Mouse (Mus musculus) CD4-positive helper T cell, adult 2 months (primary cell): ENCODE data around the gene Ccnk.
A peak's percentile ranks its signal among the peaks of the same experiment; 100 is the strongest.

Experiments
- DNase-seq: peaks from one replicate; pipeline ENCODE4 v3.0.0-alpha.2; 2012; ENCODE audit warnings: low read depth, missing footprints, low spot score

The Ccnk gene

GRCm38 (mm10) chr12:108179321-108180266 lies at the start of gene Ccnk:
Ccnk (plus strand) TSS chr12:108179579.
- DNase-seq: peak; percentile 100

GRCm38 (mm10) chr12:108132450-108133070 lies 46.8 kb upstream of the Ccnk start:
- no peak for DNase-seq

- DNase-seq: no peak
Measured at GRCm38 (mm10) chr12:108133181-108133580, 46.2 kb upstream of the Ccnk start.

GRCm38 (mm10) chr12:108135610-108136208 lies 43.7 kb upstream of the Ccnk start:
- no peak for DNase-seq

GRCm38 (mm10) chr12:108143624-108144498 lies 35.5 kb upstream of the Ccnk start:
- no peak for DNase-seq

- DNase-seq: no peak
Measured at GRCm38 (mm10) chr12:108145198-108145597, 34.2 kb upstream of the Ccnk start.

GRCm38 (mm10) chr12:108149764-108150163 lies 29.6 kb upstream of the Ccnk start:
- DNase-seq: no peak

- DNase-seq: peak; percentile 18
Measured at GRCm38 (mm10) chr12:108152743-108153142, 26.6 kb upstream of the Ccnk start.

- DNase-seq: no peak
Measured at GRCm38 (mm10) chr12:108159863-108160262, 19.5 kb upstream of the Ccnk start.

GRCm38 (mm10) chr12:108162036-108162435 lies 17.3 kb upstream of the Ccnk start:
- no peak for DNase-seq

GRCm38 (mm10) chr12:108163706-108164105 lies 15.7 kb upstream of the Ccnk start:
- no peak for DNase-seq

- DNase-seq: no peak
Measured at GRCm38 (mm10) chr12:108168909-108169308, 10.5 kb upstream of the Ccnk start.

GRCm38 (mm10) chr12:108170467-108170866 lies 8.9 kb upstream of the Ccnk start:
- DNase-seq: no peak

- no peak for DNase-seq
Measured at GRCm38 (mm10) chr12:108171336-108171735, 8.0 kb upstream of the Ccnk start.

GRCm38 (mm10) chr12:108172639-108173038 lies 6.7 kb upstream of the Ccnk start:
- DNase-seq: no peak

GRCm38 (mm10) chr12:108174606-108175505 lies 4.5 kb upstream of the Ccnk start:
- DNase-seq: no peak

- no peak for DNase-seq
Measured at GRCm38 (mm10) chr12:108176366-108176765, 3.0 kb upstream of the Ccnk start.

- DNase-seq: peak; percentile 74
Measured at GRCm38 (mm10) chr12:108178331-108179245, 791 bp upstream of the Ccnk start.

GRCm38 (mm10) chr12:108179246-108179320 lies 296 bp upstream of the Ccnk start, which contains the start of gene Setd3:
Setd3 (minus strand) TSS chr12:108179314.
- DNase-seq: no peak

- no peak for DNase-seq
Measured at GRCm38 (mm10) chr12:108181716-108182115, 2.3 kb downstream of the Ccnk start.
